Mouse (Mus musculus) layer of hippocampus, adult 9-11 months (tissue): ENCODE data around the gene Mrpl3.
"Not testable (repeated sequence)": the region's sequence is repeated elsewhere in the genome, so short reads cannot be mapped to it uniquely, and the experiment has no call there.

Experiments used
- DNase-seq: peaks from one replicate; pipeline ENCODE4 v3.0.0; 2022

Gene Mrpl3

GRCm38 (mm10) chr9:105053147-105053557 lies at the start of gene Mrpl3:
TSS of gene Mrpl3 (plus strand) at chr9:105053239.
- DNase-seq = peak; percentile 65

DNA sequence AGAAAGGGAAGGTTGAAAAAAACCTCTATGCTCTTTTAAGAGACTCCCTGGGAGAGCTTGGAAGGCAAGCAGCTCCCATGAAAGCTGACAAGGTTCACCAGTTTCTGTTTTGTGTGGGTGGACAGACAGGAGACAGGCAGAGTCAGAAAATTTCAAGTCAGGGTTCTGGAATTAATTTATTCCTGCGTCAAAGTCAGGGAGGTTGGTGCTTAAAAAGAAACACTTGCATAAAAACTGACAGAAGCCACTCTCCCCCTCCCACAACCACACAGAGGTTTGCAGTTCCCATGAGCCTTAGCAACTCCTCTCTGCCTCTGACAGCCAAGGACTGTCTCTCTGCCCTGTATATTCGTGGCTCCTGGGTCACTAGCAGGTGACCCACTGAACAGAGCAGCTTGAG lies 42.3 kb upstream of the Mrpl3 start:
- DNase-seq = no peak

DNA sequence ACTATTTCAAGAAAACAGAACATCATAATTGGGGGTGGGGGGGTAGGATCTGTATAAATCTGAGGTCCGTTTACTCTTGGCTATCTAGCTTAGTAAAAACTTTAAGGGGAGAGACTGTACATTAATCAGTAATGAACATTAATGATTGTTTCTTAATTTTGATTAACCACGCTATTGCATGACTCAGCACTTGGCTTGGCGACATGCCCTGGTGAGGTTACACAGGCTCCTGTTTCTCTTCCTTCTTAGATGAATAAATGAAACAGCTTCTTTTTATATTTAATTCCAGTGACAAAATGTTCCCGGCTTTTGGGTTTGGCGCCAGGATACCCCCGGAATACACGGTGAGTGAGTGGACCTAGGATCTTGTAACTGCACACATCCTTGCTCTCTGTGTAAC lies 34.9 kb upstream of the Mrpl3 start:
- DNase-seq = peak; percentile 10

GRCm38 (mm10) chr9:105028311-105028710 lies 24.7 kb upstream of the Mrpl3 start:
- no peak for DNase-seq

- DNase-seq = no peak
These were observed 20.5 kb upstream of the Mrpl3 start for GRCm38 (mm10) chr9:105032572-105032971.

GRCm38 (mm10) chr9:105033641-105034040 lies 19.4 kb upstream of the Mrpl3 start:
- DNase-seq = no peak

- DNase-seq = no peak
These were observed 15.2 kb upstream of the Mrpl3 start for GRCm38 (mm10) chr9:105037847-105038246.

DNA sequence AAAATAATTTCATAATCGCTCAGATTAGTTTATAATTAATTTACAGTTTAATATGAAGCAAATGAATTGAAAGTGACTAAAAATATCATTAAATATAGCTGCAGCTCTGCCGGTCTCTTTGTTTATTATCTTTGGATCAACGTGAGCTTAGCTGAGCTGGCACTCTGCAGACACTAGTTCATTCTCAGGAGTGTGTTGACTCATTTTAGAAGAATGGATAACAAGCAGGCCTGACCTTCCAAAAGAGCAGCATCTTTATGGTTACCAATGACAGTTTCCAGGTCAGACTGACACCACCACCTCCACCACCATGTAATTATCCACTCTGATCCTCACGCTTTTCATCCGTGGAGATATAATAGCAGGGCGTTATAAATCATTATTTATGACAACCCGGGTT lies 7.0 kb upstream of the Mrpl3 start:
- DNase-seq = no peak

DNA sequence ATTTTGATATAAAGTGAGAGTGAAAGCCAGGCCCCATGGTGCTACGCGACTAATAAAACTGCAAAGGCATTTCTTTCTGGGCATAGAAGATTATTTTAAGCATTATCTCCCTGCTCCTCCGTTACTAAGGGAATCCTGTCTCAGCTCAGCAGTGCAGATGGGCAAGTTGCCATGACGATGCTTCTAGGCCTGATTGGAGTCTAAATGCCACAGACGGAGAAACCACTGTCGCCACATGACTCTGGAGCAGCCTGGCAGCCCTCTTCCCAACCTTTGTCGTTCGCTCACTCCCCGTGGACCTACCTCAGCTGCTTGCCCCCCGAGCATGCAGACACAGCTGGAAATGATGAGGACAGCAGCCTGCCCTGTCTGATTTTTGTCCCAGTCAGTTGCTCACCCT lies 4.7 kb upstream of the Mrpl3 start:
- peak; percentile 71 for DNase-seq

GRCm38 (mm10) chr9:105049636-105050035 lies 3.4 kb upstream of the Mrpl3 start:
- DNase-seq = peak; percentile 40

DNA sequence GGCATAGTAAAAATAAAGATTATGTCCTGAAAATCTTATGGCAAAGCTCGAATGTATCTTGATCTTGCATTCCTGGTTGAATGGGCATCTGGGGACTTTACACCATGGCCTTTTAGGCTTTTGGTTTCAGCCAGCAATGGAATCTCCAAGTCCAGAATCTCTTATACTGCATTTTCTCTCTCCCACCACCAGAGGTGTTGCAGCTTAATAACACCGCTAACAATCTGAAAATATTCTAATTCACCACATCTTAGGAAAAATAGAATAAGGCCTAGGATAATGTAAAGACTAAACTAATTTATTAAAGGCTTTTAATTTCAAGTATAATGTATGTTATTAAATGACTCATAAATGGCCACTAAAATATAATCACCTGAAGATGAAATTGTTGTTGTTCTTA lies 2.8 kb upstream of the Mrpl3 start:
- DNase-seq = no peak

DNA sequence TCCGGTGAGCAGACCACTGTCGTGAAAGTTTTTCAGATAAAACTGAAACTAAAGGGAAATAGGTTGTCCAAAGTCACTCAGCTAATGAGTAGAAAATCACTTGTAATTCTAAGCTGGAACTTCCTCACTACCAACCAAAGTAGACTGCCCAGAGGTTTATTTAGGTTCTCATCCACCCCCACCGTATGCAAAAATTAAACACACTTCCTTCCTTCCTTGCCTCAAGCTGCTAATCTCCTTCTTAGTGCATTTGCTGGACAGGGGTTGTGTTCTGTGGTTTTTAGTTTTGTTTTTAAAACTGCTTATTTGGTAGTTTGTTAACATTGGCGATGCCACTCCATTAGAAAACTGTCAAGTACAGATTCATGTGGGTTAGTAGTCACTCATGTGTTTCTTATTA lies 773 bp downstream of the Mrpl3 start:
- DNase-seq = no peak

DNA sequence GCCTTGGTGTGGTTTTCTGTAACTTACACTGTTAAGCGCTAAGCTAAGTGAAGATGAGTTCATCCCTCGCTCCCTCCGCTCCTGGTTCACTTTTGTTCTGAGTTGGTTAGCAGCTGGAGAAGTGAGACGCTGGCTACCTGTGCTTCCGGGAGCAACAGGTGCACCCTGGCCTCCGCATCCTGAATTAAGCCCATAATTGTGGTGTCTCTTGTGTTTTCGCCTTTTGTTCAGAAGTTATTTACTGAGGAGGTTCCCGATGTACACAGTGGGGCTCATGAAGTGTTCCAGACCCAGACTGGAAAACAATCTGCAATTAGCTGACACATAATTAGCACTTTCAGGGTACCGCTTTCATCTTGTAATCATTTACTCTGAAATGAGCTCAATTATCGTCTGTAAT lies 16.1 kb downstream of the Mrpl3 start:
- no peak for DNase-seq

DNA sequence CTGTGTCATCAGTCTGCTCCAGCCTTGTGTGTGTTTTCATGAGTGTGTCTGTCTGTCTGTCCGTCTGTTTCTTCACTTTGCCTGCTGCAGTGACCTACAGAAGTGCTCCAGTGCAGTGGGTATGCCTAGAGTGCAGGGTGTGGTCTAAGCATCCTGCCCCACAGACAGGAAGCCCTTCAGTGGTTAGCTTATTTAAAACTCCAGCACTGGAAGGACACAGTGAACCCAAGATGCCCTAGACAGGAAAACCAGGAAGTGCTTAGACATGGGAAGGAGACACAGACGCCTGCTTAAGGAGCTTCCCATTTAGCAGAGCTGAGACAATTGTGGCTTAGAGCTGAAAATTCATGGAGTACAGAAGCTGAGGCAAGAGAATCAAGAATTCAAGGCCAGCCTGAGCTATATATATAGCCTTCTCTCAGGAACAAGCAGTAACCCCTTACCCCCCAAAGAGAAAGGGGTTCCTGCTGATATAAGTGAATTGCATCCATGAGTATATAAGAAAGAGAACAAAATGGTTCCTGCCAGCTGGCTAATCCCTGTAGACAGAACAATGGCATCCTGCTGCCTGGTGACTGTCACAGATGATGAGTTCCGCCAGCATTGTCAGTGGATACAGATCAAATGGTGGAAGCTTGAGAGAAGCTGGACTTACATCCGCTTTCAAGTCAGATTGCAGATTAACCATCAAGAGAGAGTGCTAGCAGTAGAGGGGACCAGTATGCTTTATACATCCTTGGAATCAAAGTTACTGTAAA lies 20.1 kb downstream of the Mrpl3 start:
- no peak for DNase-seq

GRCm38 (mm10) chr9:105074851-105075250 lies 21.8 kb downstream of the Mrpl3 start:
- no peak for DNase-seq

DNA sequence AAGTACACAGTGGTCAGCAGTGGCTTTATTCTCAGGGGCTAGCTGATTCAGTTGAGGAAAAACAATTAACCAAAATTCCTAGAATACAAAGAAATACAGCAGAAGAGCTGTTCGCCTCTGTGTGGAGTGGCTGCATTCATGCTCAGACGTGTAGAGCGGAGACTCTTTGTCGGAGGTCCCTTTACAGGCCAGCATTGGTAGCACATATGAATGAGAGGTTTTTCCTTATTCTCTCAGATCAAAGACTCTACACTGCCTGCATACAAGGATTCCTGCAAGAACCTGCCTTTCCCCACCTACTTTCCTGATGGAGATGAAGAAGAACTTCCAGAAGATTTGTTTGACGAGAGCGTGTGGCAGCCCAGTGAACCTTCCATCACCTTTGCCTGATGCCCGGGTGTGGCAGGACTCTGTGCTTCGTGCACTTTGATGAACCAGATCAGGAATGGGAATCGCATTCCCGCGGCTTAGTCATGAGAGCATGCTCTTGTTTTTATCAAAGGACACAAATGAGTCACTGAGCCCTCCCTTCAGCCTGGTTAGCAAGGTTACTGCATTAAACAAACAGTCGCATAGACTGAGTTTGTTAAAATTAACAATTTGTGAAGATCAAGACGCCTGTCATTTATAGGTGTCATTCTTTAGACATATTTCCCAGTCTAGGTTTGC lies 23.9 kb downstream of the Mrpl3 start:
- no peak for DNase-seq

DNA sequence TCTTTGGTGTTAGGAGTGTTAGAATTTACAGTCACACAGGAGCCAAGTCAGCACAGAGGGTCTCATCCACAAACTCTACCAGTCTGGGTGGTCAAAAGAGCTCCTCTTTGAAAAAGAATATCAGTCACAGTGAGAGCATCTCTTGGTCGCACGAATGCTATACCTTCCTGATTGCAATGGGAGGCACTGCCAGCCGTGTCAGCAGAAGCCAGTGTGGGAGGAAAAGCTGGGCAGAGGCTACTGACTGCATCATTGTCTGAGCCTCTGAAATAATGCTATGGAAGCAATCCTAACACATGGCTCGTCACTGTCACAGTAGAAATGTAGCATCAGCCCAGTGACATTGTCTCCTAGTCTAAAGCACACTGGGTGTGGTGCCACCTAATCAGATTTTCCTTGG lies 25.4 kb downstream of the Mrpl3 start:
- no peak for DNase-seq

- DNase-seq = no peak
These were observed 27.2 kb downstream of the Mrpl3 start for GRCm38 (mm10) chr9:105080246-105080645.

GRCm38 (mm10) chr9:105100807-105101570 lies 48.0 kb downstream of the Mrpl3 start:
- no peak for DNase-seq

GRCm38 (mm10) chr9:105101911-105102310 lies 48.9 kb downstream of the Mrpl3 start:
- DNase-seq = no peak

DNA sequence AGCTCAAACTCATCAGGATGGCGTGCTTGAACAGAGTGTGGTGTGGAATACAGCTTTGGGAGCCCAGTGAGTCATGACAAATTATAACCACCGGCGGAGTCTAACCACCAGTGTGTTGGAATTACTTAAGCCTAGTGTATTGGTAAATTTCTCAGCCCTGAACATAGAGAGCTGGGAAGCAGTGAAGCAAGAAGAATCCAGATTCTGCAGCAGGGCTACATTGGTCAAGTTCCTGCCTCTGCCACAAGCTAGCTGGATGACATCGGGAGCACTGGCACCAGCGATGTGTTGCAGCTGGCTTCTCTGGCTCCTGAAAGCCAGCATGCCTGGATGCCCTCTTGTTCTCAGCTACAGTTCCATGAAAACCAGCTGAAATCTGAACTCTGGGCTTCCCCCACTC lies 50.9 kb downstream of the Mrpl3 start:
- DNase-seq = no peak

DNA sequence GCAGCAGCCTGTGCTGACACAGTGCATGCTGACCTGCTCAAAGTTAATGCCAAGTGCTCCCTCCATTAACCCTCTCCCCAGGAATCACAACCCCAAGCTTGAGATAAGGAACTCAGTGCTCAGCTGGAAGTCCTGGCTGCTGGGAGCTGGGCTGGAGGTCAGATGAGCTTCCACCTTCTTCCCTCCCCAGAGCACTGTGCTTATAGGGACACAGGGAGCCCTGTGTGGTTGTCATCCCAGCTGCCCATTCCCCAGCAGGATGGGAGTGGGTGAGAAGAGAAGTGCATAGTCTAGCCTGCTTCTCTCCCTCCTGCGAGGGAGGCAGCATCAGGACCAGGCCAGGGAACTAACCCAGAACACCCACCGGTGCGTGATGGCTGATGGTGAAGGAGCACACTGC lies 72.2 kb downstream of the Mrpl3 start:
- DNase-seq = not testable (repeated sequence)
